Mouse (Mus musculus): ENCODE measurements around the gene Elof1. TPM values are rescaled to one million over a fixed set of nuclear protein-coding genes. Genes with fewer than 3 reads are reported as not detected.
"Not testable (repeated sequence)": the region's sequence is repeated elsewhere in the genome, so short reads cannot be mapped to it uniquely, and the experiment has no call there.

Elof1 gene
- polyA plus RNA-seq, 1 experiment from 2014 or later = 194 TPM

DNA sequence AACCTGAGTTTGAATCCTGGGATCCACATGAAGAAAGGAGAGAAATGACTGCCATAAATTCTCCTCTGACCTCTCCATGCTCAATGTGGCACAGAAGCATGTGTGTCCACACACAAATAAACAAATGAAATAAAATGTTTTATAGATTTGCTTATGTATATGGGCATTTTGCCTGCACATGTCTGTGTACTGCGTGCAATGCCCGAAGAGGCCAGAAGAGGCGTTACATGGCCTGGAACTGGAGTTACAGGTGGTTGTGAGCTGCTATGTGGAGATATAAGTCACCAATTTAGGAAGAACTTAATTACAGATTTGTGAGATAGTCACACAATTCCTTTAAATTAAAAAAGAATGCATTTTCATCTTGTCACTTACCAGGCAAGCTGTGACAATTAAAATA lies 36.8 kb upstream of the Elof1 start:
- ATAC-seq (ENCODE audit: insufficient number of reproducible peaks, insufficient read depth, low FRiP score, low TSS enrichment, low read depth) = no peak
- Histone ChIP-seq H3K27me3 (peaks cover 3% of the 10 kb centered on the region; the same call in 1 of the 2 replicates), H3K4me1 (peaks cover 17% of the 10 kb centered on the region), H3K9me3 (no peaks in the 10 kb centered on the region), H3K36me3 (peaks cover 12% of the 10 kb centered on the region), H3K27ac (no peak overlapping the region), H3K4me3 (no peak overlapping the region), H3K4me2 (no peak overlapping the region), H3K9ac (no peak overlapping the region)
- 90% methylated on average over 3 of the region's 3 CpGs for WGBS

DNA sequence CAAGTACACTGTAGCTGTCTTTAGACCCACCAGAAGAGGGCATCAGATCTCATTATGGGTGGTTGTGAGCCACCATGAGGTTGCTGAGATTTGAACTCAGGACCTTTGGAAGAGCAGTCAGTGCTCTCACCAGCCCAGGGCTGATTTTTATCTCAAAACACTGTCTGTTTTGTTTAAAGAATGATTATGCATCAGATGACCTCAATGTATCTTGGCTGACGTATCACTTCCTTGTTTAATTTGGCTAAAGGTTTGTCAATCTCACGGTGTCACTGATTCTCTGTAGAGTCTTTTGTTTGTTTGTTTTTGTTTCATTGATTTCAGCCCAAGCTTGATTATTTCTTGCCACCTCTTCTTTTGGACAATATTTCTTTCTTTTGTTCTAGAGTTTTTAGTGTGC lies 34.0 kb upstream of the Elof1 start:
- H3K27me3 ChIP-seq = no peaks in the 10 kb centered on the region
- no peak overlapping the region for H3K9ac ChIP-seq
- no peak overlapping the region for H3K27ac ChIP-seq
- H3K36me3 ChIP-seq = no peaks in the 10 kb centered on the region
- no peak overlapping the region for H3K4me2 ChIP-seq
- no peak overlapping the region for H3K4me3 ChIP-seq
- H3K9me3 ChIP-seq = 0 out of 2 replicates have a peak, but pooled peaks cover 3% of the 10 kb centered on the region
- no peak for ATAC-seq (ENCODE audit: insufficient number of reproducible peaks, insufficient read depth, low FRiP score, low TSS enrichment, low read depth)
- WGBS = 90% methylated on average over 2 of the region's 2 CpGs
- H3K4me1 ChIP-seq = peaks cover 4% of the 10 kb centered on the region

DNA sequence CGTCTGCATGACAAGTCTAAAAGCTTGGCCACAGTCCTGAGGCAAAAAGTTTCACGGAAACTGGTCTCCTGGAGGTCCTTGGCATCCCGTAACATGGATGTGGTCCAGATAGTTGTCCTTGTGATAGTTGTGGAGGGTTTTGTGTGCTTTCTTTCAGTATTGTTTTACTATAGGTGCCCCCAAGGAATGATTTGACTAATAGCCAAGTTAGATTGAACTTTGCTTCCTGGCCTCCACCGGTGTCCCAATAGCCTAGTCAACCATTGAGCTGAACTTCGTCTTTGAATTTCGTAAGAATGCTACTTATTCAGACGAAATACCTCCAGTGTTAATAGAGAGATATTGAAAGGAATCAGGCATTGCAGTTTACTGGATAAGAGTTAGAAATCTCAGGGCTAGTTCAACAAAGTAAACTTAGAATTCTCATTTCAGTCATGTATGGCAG lies 33.3 kb upstream of the Elof1 start:
- 87% methylated on average over 7 of the region's 7 CpGs for WGBS
- not testable (repeated sequence) for H3K9me3 ChIP-seq; H3K4me3 ChIP-seq; H3K27ac ChIP-seq; H3K9ac ChIP-seq; H3K4me2 ChIP-seq; H3K4me1 ChIP-seq; H3K36me3 ChIP-seq; H3K27me3 ChIP-seq; ATAC-seq (ENCODE audit: insufficient number of reproducible peaks, insufficient read depth, low FRiP score, low TSS enrichment, low read depth)

DNA sequence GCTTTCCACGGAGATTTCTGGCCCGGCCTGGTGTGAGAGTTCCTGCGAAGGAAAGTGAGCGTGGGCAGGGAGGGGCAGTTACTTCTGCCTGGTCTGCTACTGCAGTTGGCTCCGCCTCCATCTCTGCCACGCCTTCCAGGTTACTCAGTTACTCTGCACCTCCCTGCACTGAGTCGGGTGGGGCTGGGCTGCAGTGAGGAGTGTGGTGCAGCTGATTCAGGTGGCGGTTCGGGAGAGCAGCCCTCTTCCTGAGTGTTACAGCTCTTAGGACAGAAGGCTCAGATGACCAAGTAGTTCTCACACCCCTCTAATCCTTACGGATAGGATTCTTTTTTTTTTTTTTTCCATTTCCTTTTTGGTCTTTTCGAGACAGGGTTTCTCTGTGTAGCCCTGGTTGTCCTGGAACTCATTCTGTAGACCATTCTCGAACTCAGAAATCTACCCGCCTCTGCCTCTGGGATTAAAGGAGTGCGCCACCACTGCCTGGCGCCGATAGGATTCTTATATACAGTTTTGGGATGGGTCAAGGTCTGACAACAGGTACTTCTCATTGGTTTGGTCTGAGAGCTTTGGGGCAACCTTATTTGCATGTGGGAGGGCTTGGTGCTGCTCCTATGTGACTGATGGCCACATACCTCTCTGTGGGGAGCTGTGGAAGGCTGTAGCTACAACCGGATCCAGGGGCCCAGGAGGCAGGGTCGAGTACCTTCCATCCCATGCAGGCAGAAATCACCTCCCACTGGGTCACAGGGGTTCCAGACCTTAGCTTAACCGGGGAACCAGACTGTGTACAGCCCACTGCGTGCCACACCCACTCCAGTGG lies 32.7 kb upstream of the Elof1 start:
- Histone ChIP-seq H3K4me1 (no peaks in the 10 kb centered on the region), H3K9me3 (0 out of 2 replicates have a peak, but pooled peaks cover 3% of the 10 kb centered on the region), H3K27me3 (no peaks in the 10 kb centered on the region), H3K9ac (no peak overlapping the region), H3K27ac (no peak overlapping the region), H3K4me2 (no peak overlapping the region), H3K36me3 (no peaks in the 10 kb centered on the region), H3K4me3 (no peak overlapping the region)
- ATAC-seq (ENCODE audit: insufficient number of reproducible peaks, insufficient read depth, low FRiP score, low TSS enrichment, low read depth) = no peak
- 73% methylated on average over 20 of the region's 20 CpGs for WGBS

DNA sequence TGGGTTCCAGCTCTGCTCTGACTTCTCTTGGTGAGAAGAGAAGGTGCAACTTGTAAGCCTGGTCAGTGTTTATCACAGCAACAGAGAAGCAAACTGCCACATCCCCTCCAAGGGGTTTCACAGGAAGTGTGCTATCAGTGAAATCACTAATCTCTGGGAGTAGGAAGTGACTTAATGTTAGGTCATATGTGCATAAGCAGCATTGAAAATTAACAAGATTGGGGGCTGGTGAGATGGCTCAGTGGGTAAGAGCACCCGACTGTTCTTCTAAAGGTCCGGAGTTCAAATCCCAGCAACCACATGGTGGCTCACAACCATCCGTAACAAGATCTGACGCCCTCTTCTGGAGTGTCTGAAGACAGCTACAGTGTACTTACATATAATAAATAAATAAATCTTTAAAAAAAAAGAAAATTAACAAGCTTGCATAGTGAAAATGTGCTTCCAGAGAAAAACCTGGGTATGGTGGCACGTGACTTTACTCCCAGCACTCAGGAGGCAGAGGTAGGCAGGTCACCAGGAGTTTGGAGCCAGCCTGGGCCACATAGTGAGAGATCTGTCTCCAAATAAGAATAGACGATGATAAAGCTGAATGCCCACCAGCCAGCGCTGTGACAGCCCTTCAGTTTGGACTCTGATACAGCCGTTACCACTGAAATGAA lies 27.5 kb upstream of the Elof1 start:
- Histone ChIP-seq H3K9me3 (0 out of 2 replicates have a peak, but pooled peaks cover 3% of the 10 kb centered on the region), H3K4me2 (no peak overlapping the region), H3K27me3 (no peaks in the 10 kb centered on the region), H3K9ac (no peak overlapping the region), H3K27ac (no peak overlapping the region), H3K4me1 (no peaks in the 10 kb centered on the region), H3K4me3 (no peak overlapping the region), H3K36me3 (no peaks in the 10 kb centered on the region)
- ATAC-seq (ENCODE audit: insufficient number of reproducible peaks, insufficient read depth, low FRiP score, low TSS enrichment, low read depth) = no peak
- 85% methylated on average over 8 of the region's 8 CpGs for WGBS

DNA sequence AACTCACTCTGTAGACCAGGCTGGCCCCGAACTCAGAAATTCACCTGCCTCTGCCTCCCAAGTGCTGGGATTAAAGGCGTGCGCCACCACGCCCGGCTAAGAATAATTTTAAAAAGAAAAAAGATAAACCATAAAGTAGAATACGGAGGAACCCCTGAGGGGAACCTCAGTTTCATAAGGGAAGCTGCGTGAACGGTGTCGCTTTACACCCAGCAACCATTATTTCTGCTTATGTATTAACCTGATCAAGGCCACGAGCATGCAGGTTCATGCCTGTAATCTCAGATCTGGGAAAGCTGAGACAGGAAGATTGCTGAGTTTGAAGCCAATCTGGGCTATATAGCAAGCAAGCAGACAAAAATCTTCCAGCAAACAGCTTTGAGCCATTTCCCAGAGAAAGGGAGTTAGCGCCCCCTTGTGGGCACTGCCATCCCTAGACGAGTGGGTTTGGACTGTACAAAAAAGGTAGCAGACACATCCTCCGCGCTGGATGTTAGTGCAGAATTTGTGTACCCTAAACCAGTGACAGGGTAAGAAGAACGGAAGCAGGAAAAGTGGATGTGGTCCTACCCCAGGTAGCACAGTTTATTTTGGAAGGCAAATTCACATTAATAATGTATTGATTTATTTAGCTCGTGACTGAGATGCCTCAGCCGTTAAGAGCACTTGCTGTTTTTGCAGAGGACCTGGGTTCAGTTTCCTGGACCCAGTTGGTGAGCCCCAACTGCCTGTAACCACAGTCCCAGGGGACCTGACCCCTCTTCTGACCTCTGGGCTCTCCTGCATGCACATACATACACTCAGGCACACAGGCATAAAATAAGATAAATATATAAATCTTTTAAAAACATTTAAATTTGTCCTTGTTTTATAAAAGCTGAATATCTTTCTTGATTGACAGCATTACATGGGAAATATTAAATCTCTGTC lies 26.4 kb upstream of the Elof1 start:
- Histone ChIP-seq H3K4me2 (no peak overlapping the region), H3K9me3 (0 out of 2 replicates have a peak, but pooled peaks cover 3% of the 10 kb centered on the region), H3K9ac (no peak overlapping the region), H3K4me1 (no peaks in the 10 kb centered on the region), H3K27me3 (no peaks in the 10 kb centered on the region), H3K4me3 (no peak overlapping the region), H3K27ac (no peak overlapping the region), H3K36me3 (no peaks in the 10 kb centered on the region)
- no peak for ATAC-seq (ENCODE audit: insufficient number of reproducible peaks, insufficient read depth, low FRiP score, low TSS enrichment, low read depth)
- 54% methylated on average over 17 of the region's 17 CpGs for WGBS

DNA sequence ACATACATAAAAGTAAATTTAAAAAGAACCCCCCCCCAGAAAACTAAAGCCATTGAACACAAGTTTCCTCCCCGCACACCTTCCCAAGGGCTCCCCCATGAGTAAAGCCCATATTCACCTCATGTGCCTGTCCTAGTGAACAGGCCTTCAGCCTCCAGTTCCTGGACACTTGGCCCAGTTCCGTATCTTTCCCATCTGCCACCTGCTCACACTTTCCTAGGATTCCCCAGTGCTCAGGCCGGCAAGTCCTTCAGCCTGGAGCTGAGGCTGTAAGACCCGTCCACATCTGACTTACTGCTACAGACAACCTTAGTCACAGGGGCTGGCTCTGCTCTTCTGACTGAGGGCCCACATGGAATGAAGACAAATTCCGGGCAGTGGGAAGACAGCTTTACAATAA lies 22.8 kb upstream of the Elof1 start:
- H3K36me3 ChIP-seq = no peaks in the 10 kb centered on the region
- WGBS = 90% methylated on average over 5 of the region's 5 CpGs
- H3K27me3 ChIP-seq = peaks cover 12% of the 10 kb centered on the region
- no peak overlapping the region for H3K9ac ChIP-seq
- H3K4me3 ChIP-seq = no peak overlapping the region
- H3K4me1 ChIP-seq = no peaks in the 10 kb centered on the region
- no peak overlapping the region for H3K4me2 ChIP-seq
- ATAC-seq (ENCODE audit: insufficient number of reproducible peaks, insufficient read depth, low FRiP score, low TSS enrichment, low read depth) = no peak
- H3K27ac ChIP-seq = no peak overlapping the region
- no peaks in the 10 kb centered on the region for H3K9me3 ChIP-seq

DNA sequence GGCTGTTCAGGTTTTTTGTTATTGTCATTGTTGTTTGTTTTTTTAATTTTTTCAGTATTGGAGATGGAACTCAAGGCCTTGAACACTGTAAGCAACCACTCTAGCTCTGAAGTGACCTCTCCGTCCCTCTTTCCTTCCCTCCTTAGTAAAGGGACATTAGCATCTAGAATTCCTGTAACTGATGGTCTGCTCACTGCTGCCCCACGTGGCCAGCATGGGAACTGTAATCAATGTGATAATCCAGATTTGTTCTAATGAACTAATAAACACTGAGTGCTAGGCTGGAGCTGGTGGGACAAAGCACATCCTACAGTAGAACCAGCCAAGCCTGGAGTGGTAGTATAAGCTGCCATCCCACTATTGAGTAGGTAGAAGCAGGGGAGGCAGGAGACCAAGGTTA lies 21.5 kb upstream of the Elof1 start:
- Histone ChIP-seq H3K4me3 (no peak overlapping the region), H3K27me3 (peaks cover 12% of the 10 kb centered on the region), H3K9me3 (no peaks in the 10 kb centered on the region), H3K4me2 (no peak overlapping the region), H3K36me3 (no peaks in the 10 kb centered on the region), H3K9ac (no peak overlapping the region), H3K27ac (no peak overlapping the region), H3K4me1 (no peaks in the 10 kb centered on the region)
- 26% methylated on average over 2 of the region's 2 CpGs for WGBS
- ATAC-seq (ENCODE audit: insufficient number of reproducible peaks, insufficient read depth, low FRiP score, low TSS enrichment, low read depth) = no peak

DNA sequence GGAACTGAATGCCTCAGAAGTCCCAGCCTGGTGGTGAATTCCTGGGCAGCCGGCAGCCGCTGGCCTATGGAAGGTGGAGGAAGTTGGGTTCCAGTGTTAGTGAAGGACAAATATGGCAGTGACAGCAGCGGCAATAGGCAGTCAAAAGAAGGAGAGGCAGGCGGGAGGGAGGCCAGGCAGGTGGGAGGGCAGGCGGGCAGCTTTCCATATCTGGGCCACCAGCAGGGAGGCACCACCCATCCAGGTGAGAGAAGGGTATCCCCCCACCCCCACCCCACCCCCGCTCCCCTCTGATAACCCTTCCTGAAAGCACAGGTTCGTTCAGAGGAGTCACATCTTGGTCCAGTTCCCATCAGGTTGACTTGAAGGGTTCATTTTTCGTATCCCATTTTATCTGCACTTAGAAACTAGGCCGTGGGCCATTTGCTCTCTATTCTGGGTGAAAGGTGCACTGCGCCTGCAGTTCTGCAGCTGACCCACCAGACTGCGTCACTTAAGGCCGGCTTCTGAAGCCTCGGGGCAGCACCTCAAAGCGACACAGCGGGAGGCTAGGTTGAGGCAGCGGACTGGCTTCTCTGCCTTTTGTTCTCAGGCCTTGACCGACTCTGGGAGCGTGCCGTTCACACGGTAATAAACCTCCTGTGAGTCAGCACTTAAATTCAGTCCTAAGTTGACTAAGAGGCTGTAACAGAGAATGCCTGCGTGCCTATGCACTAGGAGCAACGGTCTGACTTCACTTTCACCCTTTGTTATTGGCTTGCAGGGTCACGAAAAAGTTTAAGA lies 20.0 kb upstream of the Elof1 start:
- Histone ChIP-seq H3K27me3 (peaks cover 16% of the 10 kb centered on the region), H3K4me1 (peaks cover 1% of the 10 kb centered on the region), H3K36me3 (no peaks in the 10 kb centered on the region), H3K9me3 (no peaks in the 10 kb centered on the region), H3K4me3 (no peak overlapping the region), H3K9ac (no peak overlapping the region), H3K4me2 (no peak overlapping the region), H3K27ac (no peak overlapping the region)
- WGBS = 18% methylated on average over 23 of the region's 23 CpGs
- ATAC-seq (ENCODE audit: insufficient number of reproducible peaks, insufficient read depth, low FRiP score, low TSS enrichment, low read depth) = no peak

DNA sequence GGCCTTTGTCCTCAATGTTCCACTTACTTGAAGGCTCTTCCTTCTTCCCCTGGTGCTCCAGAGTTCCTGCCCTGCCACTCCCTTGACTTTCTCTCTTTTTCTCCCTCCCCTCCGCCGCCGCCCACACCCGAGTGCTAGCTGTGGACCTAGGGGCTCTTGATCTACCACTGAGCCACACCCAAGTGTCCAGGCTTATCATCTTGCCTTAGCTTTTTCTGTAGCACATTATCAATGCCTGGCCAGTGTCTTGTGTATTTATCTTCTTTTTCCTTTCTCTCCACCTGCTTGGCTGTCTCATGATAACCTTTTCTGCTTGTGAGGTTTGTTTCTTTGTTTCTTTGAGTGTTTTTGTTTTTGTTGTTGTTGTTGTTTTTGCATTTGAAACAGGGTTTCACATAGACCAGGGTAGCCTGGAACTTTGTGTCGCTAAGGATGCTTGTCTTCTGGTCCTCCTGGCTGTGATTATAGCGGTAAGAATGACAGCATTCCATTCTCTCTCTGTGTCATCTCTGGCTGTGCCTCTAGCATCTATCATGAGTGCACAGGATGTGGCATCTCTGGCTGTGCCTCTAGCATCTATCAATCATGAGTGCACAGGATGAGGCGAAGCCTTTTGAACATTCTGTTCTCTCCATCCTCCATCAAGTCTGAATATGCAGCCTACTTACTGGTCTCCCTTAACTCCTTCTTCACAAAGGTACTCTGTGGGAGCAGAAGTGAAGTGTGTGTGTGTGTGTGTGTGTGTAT lies 18.8 kb upstream of the Elof1 start, which contains the start of gene Acp5:
Gene Acp5 (minus strand): TSS at position 68 of the 747 bp plus-strand sequence.
- ATAC-seq (ENCODE audit: insufficient number of reproducible peaks, insufficient read depth, low FRiP score, low TSS enrichment, low read depth) = no peak
- Histone ChIP-seq H3K9ac (no peak within 1 kb of the TSS), H3K27me3 (peaks cover 25% of the 10 kb centered on the region), H3K27ac (no peak within 1 kb of the TSS), H3K36me3 (no peaks in the 10 kb centered on the region), H3K4me3 (no peak within 1 kb of the TSS), H3K9me3 (no peaks in the 10 kb centered on the region), H3K4me2 (no peak within 1 kb of the TSS), H3K4me1 (peaks cover 12% of the 10 kb centered on the region)
- WGBS = 70% methylated on average over 7 of the region's 7 CpGs
